Mouse (Mus musculus) myocyte (in vitro differentiated cells): Measurements from ENCODE around the gene Abcb6. TPM values are rescaled to one million over a fixed set of nuclear protein-coding genes. Genes with fewer than 3 reads are reported as not detected.

Experiments
- H3K27me3 ChIP-seq: one replicate; pipeline ENCODE4 v1.6.1; 2011; ENCODE audit not compliant: control insufficient read depth, insufficient read depth, insufficient read length
- H3K36me3 ChIP-seq: one replicate; pipeline ENCODE4 v1.6.1; 2011; ENCODE audit not compliant: control insufficient read depth, insufficient read depth
- H3K4me2 ChIP-seq: one replicate; pipeline ENCODE4 v1.6.1; 2011; ENCODE audit warnings: low read depth, control low read depth
- H3K4me3 ChIP-seq: one replicate; pipeline ENCODE4 v1.5.1; 2011; ENCODE audit warnings: mild to moderate bottlenecking, control low read depth, moderate library complexity
- H3K79me2 ChIP-seq: one replicate; pipeline ENCODE4 v1.6.1; 2011; ENCODE audit not compliant: control insufficient read depth, insufficient read depth
- H3ac ChIP-seq: one replicate; pipeline ENCODE4 v1.6.1; 2011; ENCODE audit not compliant: control insufficient read depth, insufficient read length
- CEBPB ChIP-seq: IDR thresholded peaks from 2 replicates; pipeline ENCODE4 v1.6.1; 2011; ENCODE audit warnings: mild to moderate bottlenecking, moderate library complexity; ENCODE audit not compliant: poor library complexity, insufficient read depth, severe bottlenecking
- E2F4 ChIP-seq: IDR thresholded peaks from one replicate; pipeline ENCODE4 v1.6.1; 2011; ENCODE audit warnings: mild to moderate bottlenecking, control low read depth, moderate library complexity; ENCODE audit not compliant: insufficient read depth
- MAX ChIP-seq: IDR thresholded peaks from one replicate; pipeline ENCODE4 v1.6.1; 2011; ENCODE audit warnings: low read depth, mild to moderate bottlenecking, control low read depth
- MYOD1 ChIP-seq, 3 experiments: IDR thresholded peaks; one replicate each; pipeline ENCODE4 v1.6.1; 2011; ENCODE audit warnings: control low read depth in 2 of 3, low read depth in 2 of 3, mild to moderate bottlenecking in 2 of 3, moderate library complexity in 1 of 3; ENCODE audit not compliant: insufficient read length in 2 of 3, control insufficient read depth in 1 of 3
- MYOG ChIP-seq, 3 experiments: IDR thresholded peaks; one replicate each; pipeline ENCODE4 v1.6.1; 2011; ENCODE audit warnings: control low read depth in 2 of 3, low read depth in 2 of 3, mild to moderate bottlenecking in 2 of 3; ENCODE audit not compliant: insufficient read length in 2 of 3, control insufficient read depth in 1 of 3, insufficient read depth in 1 of 3
- POLR2A ChIP-seq: IDR thresholded peaks from one replicate; pipeline ENCODE4 v1.6.1; 2011; ENCODE audit warnings: low read depth, mild to moderate bottlenecking, control low read depth, moderate library complexity; ENCODE audit not compliant: insufficient read length
- POLR2AphosphoS2 ChIP-seq: IDR thresholded peaks from one replicate; pipeline ENCODE4 v1.6.1; 2011; ENCODE audit warnings: low read depth, control low read depth; ENCODE audit not compliant: insufficient read length
- REST ChIP-seq: IDR thresholded peaks from one replicate; pipeline ENCODE4 v1.6.1; 2011; ENCODE audit warnings: mild to moderate bottlenecking, control low read depth, moderate library complexity; ENCODE audit not compliant: insufficient read depth, insufficient read length
- SRF ChIP-seq: IDR thresholded peaks from one replicate; pipeline ENCODE4 v1.6.1; 2011; ENCODE audit warnings: low read depth; ENCODE audit not compliant: control insufficient read depth, insufficient read length
- TCF12 ChIP-seq: IDR thresholded peaks from one replicate; pipeline ENCODE4 v1.6.1; 2011; ENCODE audit warnings: mild to moderate bottlenecking, control low read depth; ENCODE audit not compliant: poor library complexity, insufficient read depth, severe bottlenecking
- TCF3 ChIP-seq: IDR thresholded peaks from one replicate; pipeline ENCODE4 v1.6.1; 2011; ENCODE audit warnings: low read depth, control low read depth; ENCODE audit not compliant: insufficient read length
- USF1 ChIP-seq: IDR thresholded peaks from one replicate; pipeline ENCODE4 v1.6.1; 2011; ENCODE audit warnings: low read depth, mild to moderate bottlenecking, control low read depth, moderate library complexity
- polyA plus RNA-seq: library from polyadenylated mRNA; unstranded; fragments of >200 nt; fragmentation: generic; extraction: Trizol; gene quantifications from one replicate; pipeline ENCODE4 v1.2.1, GENCODE M21; 2012; ENCODE audit warnings: missing spikeins

Abcb6 gene
- polyA plus RNA-seq, 1 experiment, result 61.4 TPM

- peak; percentile 33 for TF ChIP-seq MAX
- peak; percentile 85 for TF ChIP-seq POLR2A
- peak; percentile 12 for TF ChIP-seq TCF3
- peak in 2 of 3 experiments; percentile 2 to 61 for TF ChIP-seq MYOG (IDR thresholded peaks at IDR 0.05; ENCODE audit: control insufficient read depth in 1 of 3, insufficient read depth in 1 of 3, insufficient read length in 2 of 3, low read depth in 2 of 3)
- TF ChIP-seq USF1, result peak; percentile 99
- TF ChIP-seq E2F4, result no peak
- no peak for TF ChIP-seq CEBPB
- peak; percentile 28 for TF ChIP-seq SRF
- TF ChIP-seq MYOD1 (IDR thresholded peaks at IDR 0.05; ENCODE audit: control insufficient read depth in 1 of 3, insufficient read length in 2 of 3, low read depth in 2 of 3), result peak in 1 of 3 experiments; percentile 50
- no peak for TF ChIP-seq TCF12
- TF ChIP-seq POLR2AphosphoS2, result peak; percentile 96
- TF ChIP-seq REST, result no peak
- Histone ChIP-seq H3K36me3 (peaks cover 26% of the 10 kb centered on the region), H3K4me3 (peak within 1 kb of the TSS; percentile 75), H3K4me2 (peak within 1 kb of the TSS; percentile 97), H3ac (peak within 1 kb of the TSS; percentile 68), H3K79me2 (peaks cover 5% of the 10 kb centered on the region), H3K27me3 (no peaks in the 10 kb centered on the region)
Measured at GRCm38 (mm10) chr1:75142301-75143261, 37.6 kb downstream of the Abcb6 start, which contains the start of the genes Cnppd1 and Retreg2. Gene Cnppd1, minus strand, starts transcription at chr1:75142711. Gene Retreg2, plus strand, starts transcription at chr1:75142778.

GRCm38 (mm10) chr1:75141486-75142190 is 38.6 kb downstream of the Abcb6 start:
- peaks cover 5% of the 10 kb centered on the region for H3K79me2 ChIP-seq
- peak overlapping the region; percentile 88 for H3K4me2 ChIP-seq
- H3K27me3 ChIP-seq, result no peaks in the 10 kb centered on the region
- peaks cover 22% of the 10 kb centered on the region for H3K36me3 ChIP-seq
- TF ChIP-seq TCF12 (no peak), E2F4 (no peak), MYOD1 (IDR thresholded peaks at IDR 0.05; ENCODE audit: control insufficient read depth in 1 of 3, insufficient read length in 2 of 3, low read depth in 2 of 3) (peak in 1 of 3 experiments; percentile 19), CEBPB (no peak), SRF (peak; percentile 6), REST (no peak), POLR2A (peak; percentile 90), POLR2AphosphoS2 (peak; percentile 76), TCF3 (no peak), USF1 (no peak), MAX (no peak), MYOG (IDR thresholded peaks at IDR 0.05; ENCODE audit: control insufficient read depth in 1 of 3, insufficient read depth in 1 of 3, insufficient read length in 2 of 3, low read depth in 2 of 3) (peak in 1 of 3 experiments; percentile 38)
- H3ac ChIP-seq, result peak overlapping the region; percentile 68
- peak overlapping the region; percentile 75 for H3K4me3 ChIP-seq

GRCm38 (mm10) chr1:75140601-75141190 is 39.5 kb downstream of the Abcb6 start:
- Histone ChIP-seq H3K4me3 (peak overlapping the region; percentile 75), H3K27me3 (no peaks in the 10 kb centered on the region), H3K36me3 (peaks cover 22% of the 10 kb centered on the region), H3K4me2 (peak overlapping the region; percentile 88), H3ac (peak overlapping the region; percentile 68), H3K79me2 (peaks cover 5% of the 10 kb centered on the region)
- TF ChIP-seq POLR2AphosphoS2 (no peak), POLR2A (peak; percentile 23)

GRCm38 (mm10) chr1:75138448-75138847 is 41.7 kb downstream of the Abcb6 start:
- H3K27me3 ChIP-seq, result no peaks in the 10 kb centered on the region
- no peak overlapping the region for H3K4me3 ChIP-seq
- no peak overlapping the region for H3ac ChIP-seq
- H3K79me2 ChIP-seq, result no peaks in the 10 kb centered on the region
- TF ChIP-seq MAX, result no peak
- no peak for TF ChIP-seq POLR2AphosphoS2
- TF ChIP-seq MYOD1 (IDR thresholded peaks at IDR 0.05; ENCODE audit: control insufficient read depth in 1 of 3, insufficient read length in 2 of 3, low read depth in 2 of 3), result no peak
- TF ChIP-seq USF1, result no peak
- TF ChIP-seq E2F4, result no peak
- no peak for TF ChIP-seq REST
- no peak for TF ChIP-seq SRF
- TF ChIP-seq CEBPB, result no peak
- TF ChIP-seq TCF3, result no peak
- TF ChIP-seq MYOG (IDR thresholded peaks at IDR 0.05; ENCODE audit: control insufficient read depth in 1 of 3, insufficient read depth in 1 of 3, insufficient read length in 2 of 3, low read depth in 2 of 3), result no peak
- TF ChIP-seq POLR2A, result no peak
- TF ChIP-seq TCF12, result no peak
- peaks cover 22% of the 10 kb centered on the region for H3K36me3 ChIP-seq
- no peak overlapping the region for H3K4me2 ChIP-seq
